Mouse (Mus musculus) ES-E14 (cell line): ENCODE measurements around the gene Dhx33. TPM values are rescaled to one million over a fixed set of nuclear protein-coding genes. Genes with fewer than 3 reads are reported as not detected.

Source experiments
- DNase-seq: peaks from one replicate; pipeline ENCODE4 v3.0.0-alpha.2; 2013; ENCODE audit warnings: low read depth, low spot score
- H3K27ac ChIP-seq: 2 replicates; pipeline ENCODE4 v1.5.1; 2012; ENCODE audit warnings: low read depth, mild to moderate bottlenecking, low read length, moderate library complexity, mixed read lengths; ENCODE audit not compliant: poor library complexity, insufficient read depth, severe bottlenecking
- H3K36me3 ChIP-seq: 2 replicates; pipeline ENCODE4 v1.6.1; 2012; ENCODE audit warnings: mild to moderate bottlenecking, low read length, moderate library complexity, mixed read lengths; ENCODE audit not compliant: control insufficient read depth, poor library complexity, insufficient read depth, severe bottlenecking
- H3K4me1 ChIP-seq, 2 experiments: fragments of 150-350 bp in 1 of 2; sonication (generic) in 1 of 2; 2 replicates each; pipeline ENCODE4 v1.6.1; 2012; ENCODE audit warnings: low read length in 2 of 2, mild to moderate bottlenecking in 1 of 2, mixed read lengths in 1 of 2; ENCODE audit not compliant: control insufficient read depth in 2 of 2, insufficient read depth in 2 of 2, poor library complexity in 1 of 2
- H3K4me3 ChIP-seq, 2 experiments: fragments of 150-350 bp in 1 of 2; sonication (generic) in 1 of 2; 2 replicates each; pipeline ENCODE4 v1.5.1; 2012; ENCODE audit warnings: low read length in 2 of 2, low read depth in 1 of 2, mild to moderate bottlenecking in 1 of 2, mixed read lengths in 1 of 2; ENCODE audit not compliant: insufficient read depth in 1 of 2, poor library complexity in 1 of 2, severe bottlenecking in 1 of 2
- H3K9ac ChIP-seq: 2 replicates; pipeline ENCODE4 v1.6.1; 2012; ENCODE audit warnings: low read depth, mild to moderate bottlenecking, low read length, mixed read lengths; ENCODE audit not compliant: poor library complexity, insufficient read depth, severe bottlenecking
- H3K9me3 ChIP-seq: fragments of 150-350 bp; sonication (generic); 2 replicates; pipeline ENCODE4 v1.6.1; 2012; ENCODE audit warnings: low read depth, mild to moderate bottlenecking, low read length; ENCODE audit not compliant: control insufficient read depth, insufficient read depth
- CHD2 ChIP-seq: IDR thresholded peaks from 2 replicates; pipeline ENCODE4 v1.6.1; 2014; ENCODE audit warnings: mild to moderate bottlenecking, low read depth, low read length, inconsistent platforms
- HCFC1 ChIP-seq: IDR thresholded peaks from 2 replicates; pipeline ENCODE4 v1.6.1; 2012; ENCODE audit warnings: low read length, inconsistent platforms, borderline replicate concordance; ENCODE audit not compliant: insufficient read depth
- MAFK ChIP-seq: IDR thresholded peaks from 2 replicates; pipeline ENCODE4 v1.6.1; 2014; ENCODE audit warnings: mild to moderate bottlenecking, low read depth, low read length, inconsistent platforms; ENCODE audit not compliant: insufficient read depth
- ZC3H11A ChIP-seq: IDR thresholded peaks from 2 replicates; pipeline ENCODE4 v1.6.1; 2012; ENCODE audit warnings: low read depth, mild to moderate bottlenecking, inconsistent platforms, low read length, borderline replicate concordance
- ZNF384 ChIP-seq: IDR thresholded peaks from 2 replicates; pipeline ENCODE4 v1.6.1; 2012; ENCODE audit warnings: low read depth, low read length, inconsistent platforms
- in situ Hi-C, 2 experiments: fragments of 600-800 bp; cut with MboI; formaldehyde crosslinking; loops; one replicate each; pipeline ENCODE4 v1.15.1; 2025; ENCODE audit warnings: low sequenced_read_pairs in 2 of 2, inconsistent platforms in 1 of 2; ENCODE audit not compliant: unreplicated experiment in 2 of 2
- total RNA-seq: library from RNA; depleted of rRNA; stranded (reverse); fragments of 300-350 nt; gene quantifications from 2 replicates; pipeline ENCODE4 v1.2.3, GENCODE M21; 2012

Dhx33 gene
- total RNA-seq, 1 experiment, result 29.9 TPM

- H3K4me1 ChIP-seq, result no peaks in the 10 kb centered on the region
- TF ChIP-seq ZC3H11A, result no peak
- no peak for TF ChIP-seq CHD2
- TF ChIP-seq MAFK, result no peak
- TF ChIP-seq HCFC1, result 0 out of 2 replicates have a peak, but pooled peaks have one; percentile 15
- 0 out of 2 replicates have a peak, but pooled peaks have one; percentile 24 for TF ChIP-seq ZNF384
- H3K27ac ChIP-seq, result peak overlapping the region; percentile 64; the same call in 1 of the 2 replicates
- H3K36me3 ChIP-seq, result peaks cover 9% of the 10 kb centered on the region
- H3K9me3 ChIP-seq, result no peaks in the 10 kb centered on the region
- peak overlapping the region; percentile 94 to 97 for H3K4me3 ChIP-seq
- DNase-seq, result no peak
- in situ Hi-C loops, result no loop called here
- peak overlapping the region; percentile 88 for H3K9ac ChIP-seq
Observed at GRCm38 (mm10) chr11:70970560-70971540, 33.4 kb downstream of the Dhx33 start.

- Histone ChIP-seq H3K9ac (peak within 1 kb of the TSS; percentile 98), H3K4me1 (peaks cover 0 to 3% of the 10 kb centered on the region in 2 experiments; a peak in 1 of 4 replicates), H3K27ac (peak within 1 kb of the TSS; percentile 68), H3K36me3 (peaks cover 9% of the 10 kb centered on the region), H3K4me3 (peak within 1 kb of the TSS; percentile 95 to 97), H3K9me3 (no peaks in the 10 kb centered on the region)
- DNase-seq, result peak; percentile 93
- in situ Hi-C loops, result no loop called here
- peak; percentile 69 for TF ChIP-seq CHD2
- no peak for TF ChIP-seq ZNF384
- TF ChIP-seq HCFC1, result peak; percentile 89
Observed at GRCm38 (mm10) chr11:70969821-70970559, 34.2 kb downstream of the Dhx33 start, which contains the start of the genes Nup88 and Rpain. Gene Nup88, minus strand, starts transcription at chr11:70969973. Gene Rpain, plus strand, starts transcription at chr11:70970213.

GRCm38 (mm10) chr11:70969271-70969794 lies 34.9 kb downstream of the Dhx33 start:
- Histone ChIP-seq H3K36me3 (peaks cover 7% of the 10 kb centered on the region), H3K4me1 (peaks cover 0 to 3% of the 10 kb centered on the region in 2 experiments; a peak in 1 of 4 replicates), H3K4me3 (peak overlapping the region; percentile 86 to 95), H3K9ac (peak overlapping the region; percentile 98), H3K9me3 (no peaks in the 10 kb centered on the region), H3K27ac (peak overlapping the region; percentile 68)
- in situ Hi-C loops, result no loop called here
- TF ChIP-seq MAFK (no peak), CHD2 (no peak), HCFC1 (no peak), ZC3H11A (no peak), ZNF384 (no peak)
- no peak for DNase-seq

- DNase-seq, result no peak
- in situ Hi-C loops, result no loop called here
- Histone ChIP-seq H3K4me3 (no peak overlapping the region), H3K9ac (no peak overlapping the region), H3K36me3 (peaks cover 1% of the 10 kb centered on the region), H3K27ac (peak overlapping the region; percentile 3; the same call in 1 of the 2 replicates), H3K9me3 (no peaks in the 10 kb centered on the region), H3K4me1 (peaks cover 0 to 6% of the 10 kb centered on the region in 2 experiments; a peak in 1 of 4 replicates)
- TF ChIP-seq MAFK (peak; percentile 97), ZC3H11A (no peak)
Observed at GRCm38 (mm10) chr11:70964222-70964907, 39.9 kb downstream of the Dhx33 start.
